Mouse (Mus musculus) forebrain, embryonic 16.5 days (tissue): ENCODE measurements around the gene Gm21915. TPM values are rescaled to one million over a fixed set of nuclear protein-coding genes. Genes with fewer than 3 reads are reported as not detected.

Source experiments
- ATAC-seq: fragments of 200-750 bp; cut with Nextera tagmentation; 2 replicates; pipeline ENCODE4 v1.8.0; 2017; ENCODE audit warnings: mild to moderate bottlenecking, moderate library complexity
- H3K27ac ChIP-seq: fragments of 300-500 bp; sonication (generic); 2 replicates; pipeline ENCODE4 v1.5.1; 2014; ENCODE audit warnings: low read length, control low read depth
- H3K27me3 ChIP-seq: fragments of 300-500 bp; sonication (generic); replicated peaks from 2 replicates; pipeline ENCODE4 v1.6.1; 2014; ENCODE audit warnings: low read length; ENCODE audit not compliant: control insufficient read depth, insufficient read depth
- H3K36me3 ChIP-seq: fragments of 300-500 bp; sonication (generic); 2 replicates; pipeline ENCODE4 v1.6.1; 2014; ENCODE audit not compliant: control insufficient read depth, insufficient read depth
- H3K4me1 ChIP-seq: fragments of 300-500 bp; sonication (generic); replicated peaks from 2 replicates; pipeline ENCODE4 v1.6.1; 2014; ENCODE audit warnings: low read length; ENCODE audit not compliant: control insufficient read depth, insufficient read depth
- H3K4me2 ChIP-seq: fragments of 300-500 bp; sonication (generic); 2 replicates; pipeline ENCODE4 v1.6.1; 2014; ENCODE audit warnings: mild to moderate bottlenecking, low read length, control low read depth
- H3K4me3 ChIP-seq: fragments of 300-500 bp; sonication (generic); replicated peaks from 2 replicates; pipeline ENCODE4 v1.5.1; 2014; ENCODE audit warnings: mild to moderate bottlenecking, low read length, control low read depth
- H3K9ac ChIP-seq: fragments of 300-500 bp; sonication (generic); replicated peaks from 2 replicates; pipeline ENCODE4 v1.6.1; 2014; ENCODE audit warnings: low read depth, low read length, control low read depth
- H3K9me3 ChIP-seq: fragments of 300-500 bp; sonication (generic); 2 replicates; pipeline ENCODE4 v1.6.1; 2016; ENCODE audit warnings: low read length; ENCODE audit not compliant: control insufficient read depth
- WGBS: fragments of 180-500 bp; shearing (Covaris S2); extraction: QIAGEN DNeasy Blood & Tissue Kit; methylation state at CpG from one replicate; pipeline ENCODE4 v1.1.7; 2014; 5-methylcytosine and 5-hydroxymethylcytosine counted together
- polyA plus RNA-seq: library from polyadenylated mRNA; unstranded; fragments of >200 nt; fragmentation: Nextera tagmentation; extraction: Ambion mirVana; gene quantifications from 2 replicates; pipeline ENCODE4 v1.2.1, GENCODE M21; 2015

The Gm21915 gene
- polyA plus RNA-seq, 1 experiment from 2014 or later, result not detected

GRCm38 (mm10) chr9:40687053-40687452 is 16.6 kb downstream of the Gm21915 start:
- Histone ChIP-seq H3K4me1 (peaks cover 27% of the 10 kb centered on the region), H3K27me3 (no peaks in the 10 kb centered on the region), H3K4me2 (peak overlapping the region; percentile 66), H3K4me3 (peak overlapping the region; percentile 57), H3K36me3 (no peaks in the 10 kb centered on the region), H3K9me3 (no peaks in the 10 kb centered on the region), H3K27ac (peak overlapping the region; percentile 92), H3K9ac (peak overlapping the region; percentile 78)
- peak; percentile 8; the same call in 1 of the 2 replicates for ATAC-seq
- WGBS, result 43% methylated on average over 5 of the region's 5 CpGs

- no peaks in the 10 kb centered on the region for H3K27me3 ChIP-seq
- peak overlapping the region; percentile 92; the same call in 1 of the 2 replicates for H3K27ac ChIP-seq
- peak; percentile 11; the same call in 1 of the 2 replicates for ATAC-seq
- peak overlapping the region; percentile 78 for H3K9ac ChIP-seq
- no peaks in the 10 kb centered on the region for H3K9me3 ChIP-seq
- H3K4me2 ChIP-seq, result peak overlapping the region; percentile 66
- H3K4me1 ChIP-seq, result peaks cover 31% of the 10 kb centered on the region
- 16% methylated on average over 3 of the region's 3 CpGs for WGBS
- H3K36me3 ChIP-seq, result no peaks in the 10 kb centered on the region
- H3K4me3 ChIP-seq, result peak overlapping the region; percentile 57
These were observed 17.1 kb downstream of the Gm21915 start for GRCm38 (mm10) chr9:40687553-40687952.

GRCm38 (mm10) chr9:40690511-40690910 is 20.1 kb downstream of the Gm21915 start:
- H3K9me3 ChIP-seq, result no peaks in the 10 kb centered on the region
- H3K27ac ChIP-seq, result no peak overlapping the region
- WGBS, result 82% methylated on average over 7 of the region's 7 CpGs
- H3K4me3 ChIP-seq, result no peak overlapping the region
- no peak for ATAC-seq
- no peaks in the 10 kb centered on the region for H3K36me3 ChIP-seq
- H3K27me3 ChIP-seq, result no peaks in the 10 kb centered on the region
- H3K4me2 ChIP-seq, result no peak overlapping the region
- no peak overlapping the region for H3K9ac ChIP-seq
- peaks cover 58% of the 10 kb centered on the region for H3K4me1 ChIP-seq

GRCm38 (mm10) chr9:40693026-40693425 is 22.6 kb downstream of the Gm21915 start:
- Histone ChIP-seq H3K9ac (peak overlapping the region; percentile 37; the same call in 1 of the 2 replicates), H3K36me3 (no peaks in the 10 kb centered on the region), H3K9me3 (no peaks in the 10 kb centered on the region), H3K4me2 (0 out of 2 replicates have a peak overlapping the region, but pooled peaks have one; percentile 13), H3K27ac (peak overlapping the region; percentile 77), H3K4me1 (peaks cover 47% of the 10 kb centered on the region), H3K27me3 (no peaks in the 10 kb centered on the region), H3K4me3 (no peak overlapping the region)
- WGBS, result 12% methylated on average over 3 of the region's 3 CpGs
- peak; percentile 56 for ATAC-seq

- Histone ChIP-seq H3K4me2 (peak overlapping the region; percentile 8; the same call in 1 of the 2 replicates), H3K4me3 (no peak overlapping the region), H3K27ac (peak overlapping the region; percentile 77), H3K4me1 (peaks cover 41% of the 10 kb centered on the region), H3K27me3 (no peaks in the 10 kb centered on the region), H3K36me3 (no peaks in the 10 kb centered on the region), H3K9ac (no peak overlapping the region), H3K9me3 (no peaks in the 10 kb centered on the region)
- 32% methylated on average over 5 of the region's 5 CpGs for WGBS
- ATAC-seq, result peak; percentile 30
These were observed 23.4 kb downstream of the Gm21915 start for GRCm38 (mm10) chr9:40693768-40694167.

GRCm38 (mm10) chr9:40694284-40694683 is 23.9 kb downstream of the Gm21915 start:
- no peak for ATAC-seq
- H3K27ac ChIP-seq, result peak overlapping the region; percentile 77; the same call in 1 of the 2 replicates

GRCm38 (mm10) chr9:40696086-40696485 is 25.7 kb downstream of the Gm21915 start:
- Histone ChIP-seq H3K27ac (no peak overlapping the region), H3K27me3 (no peaks in the 10 kb centered on the region), H3K9ac (no peak overlapping the region), H3K4me3 (no peak overlapping the region), H3K4me1 (peaks cover 31% of the 10 kb centered on the region), H3K4me2 (no peak overlapping the region), H3K36me3 (no peaks in the 10 kb centered on the region), H3K9me3 (no peaks in the 10 kb centered on the region)
- no peak for ATAC-seq
- WGBS, result 86% methylated on average over 4 of the region's 4 CpGs

More at GRCm38 (mm10) chr9:40694284-40694683, 23.9 kb downstream of the Gm21915 start:
- Histone ChIP-seq H3K4me1 (peaks cover 37% of the 10 kb centered on the region), H3K27me3 (no peaks in the 10 kb centered on the region), H3K4me3 (no peak overlapping the region), H3K9me3 (no peaks in the 10 kb centered on the region), H3K36me3 (no peaks in the 10 kb centered on the region), H3K9ac (no peak overlapping the region), H3K4me2 (no peak overlapping the region)
- 52% methylated on average over 12 of the region's 12 CpGs for WGBS

- Histone ChIP-seq H3K4me2 (no peak overlapping the region), H3K36me3 (no peaks in the 10 kb centered on the region), H3K27me3 (no peaks in the 10 kb centered on the region), H3K4me1 (peaks cover 12% of the 10 kb centered on the region), H3K27ac (no peak overlapping the region), H3K9ac (no peak overlapping the region), H3K4me3 (no peak overlapping the region), H3K9me3 (no peaks in the 10 kb centered on the region)
- 93% methylated on average over 3 of the region's 3 CpGs for WGBS
- ATAC-seq, result no peak
These were observed 28.8 kb downstream of the Gm21915 start for GRCm38 (mm10) chr9:40699194-40699593.

GRCm38 (mm10) chr9:40700253-40700652 is 29.8 kb downstream of the Gm21915 start:
- ATAC-seq, result no peak
- no peak overlapping the region for H3K4me3 ChIP-seq
- H3K4me2 ChIP-seq, result no peak overlapping the region
- WGBS, result 97% methylated on average over 5 of the region's 5 CpGs
- H3K4me1 ChIP-seq, result peaks cover 6% of the 10 kb centered on the region
- no peaks in the 10 kb centered on the region for H3K9me3 ChIP-seq
- no peaks in the 10 kb centered on the region for H3K36me3 ChIP-seq
- no peak overlapping the region for H3K27ac ChIP-seq
- H3K9ac ChIP-seq, result no peak overlapping the region
- H3K27me3 ChIP-seq, result no peaks in the 10 kb centered on the region
